Mouse (Mus musculus) forebrain, postnatal 0 days (tissue): ENCODE results near the gene H2-M5. TPM values are rescaled to one million over a fixed set of nuclear protein-coding genes. Genes with fewer than 3 reads are reported as not detected.
A peak's percentile ranks its signal among the peaks of the same experiment; 100 is the strongest.

Experiments
- ATAC-seq: fragments of 200-750 bp; cut with Nextera tagmentation; 2 replicates; pipeline ENCODE4 v1.8.0; 2017; ENCODE audit warnings: mild to moderate bottlenecking, moderate library complexity
- DNase-seq: peaks from one replicate; pipeline ENCODE4 v3.0.0-alpha.2; 2015
- H3K27ac ChIP-seq: fragments of 300-500 bp; sonication (generic); 2 replicates; pipeline ENCODE4 v1.5.1; 2014; ENCODE audit warnings: low read depth, mild to moderate bottlenecking, antibody characterized with exemption, low read length, moderate library complexity, mixed read lengths
- H3K27me3 ChIP-seq: fragments of 300-500 bp; sonication (generic); 2 replicates; pipeline ENCODE4 v1.6.1; 2014; ENCODE audit warnings: mild to moderate bottlenecking, low read length, mixed read lengths; ENCODE audit not compliant: insufficient read depth
- H3K36me3 ChIP-seq: fragments of 300-500 bp; sonication (generic); 2 replicates; pipeline ENCODE4 v1.6.1; 2014; ENCODE audit warnings: mild to moderate bottlenecking, moderate library complexity; ENCODE audit not compliant: insufficient read depth
- H3K4me1 ChIP-seq: fragments of 300-500 bp; sonication (generic); 2 replicates; pipeline ENCODE4 v1.6.1; 2014; ENCODE audit warnings: antibody characterized with exemption; ENCODE audit not compliant: insufficient read depth
- H3K4me2 ChIP-seq: fragments of 300-500 bp; sonication (generic); 2 replicates; pipeline ENCODE4 v1.6.1; 2014; ENCODE audit warnings: low read depth, mild to moderate bottlenecking, moderate library complexity
- H3K4me3 ChIP-seq: fragments of 300-500 bp; sonication (generic); 2 replicates; pipeline ENCODE4 v1.5.1; 2014; ENCODE audit warnings: low read depth, low read length, mixed read lengths
- H3K9ac ChIP-seq: fragments of 300-500 bp; sonication (generic); 2 replicates; pipeline ENCODE4 v1.6.1; 2014; ENCODE audit warnings: mild to moderate bottlenecking
- H3K9me3 ChIP-seq: fragments of 300-500 bp; sonication (generic); 2 replicates; pipeline ENCODE4 v1.6.1; 2016; ENCODE audit warnings: low read length
- CTCF ChIP-seq: sonication (generic); IDR thresholded peaks from 2 replicates; pipeline ENCODE4 v1.5.1; 2016; ENCODE audit warnings: antibody characterized with exemption, control low read depth, low read depth
- WGBS: fragments of 180-500 bp; shearing (Covaris S2); extraction: QIAGEN DNeasy Blood & Tissue Kit; methylation state at CpG from one replicate; pipeline ENCODE4 v1.1.7; 2014; 5-methylcytosine and 5-hydroxymethylcytosine counted together
- polyA plus RNA-seq: library from polyadenylated mRNA; unstranded; fragments of >200 nt; fragmentation: Nextera tagmentation; extraction: Ambion mirVana; gene quantifications from 2 replicates; pipeline ENCODE4 v1.2.1, GENCODE M21; 2015
- total RNA-seq: library from RNA; depleted of rRNA; stranded (reverse); fragments of >200 nt; gene quantifications from 2 replicates; pipeline ENCODE4 v1.2.3, GENCODE M21; 2014

Gene H2-M5
- total and polyA plus RNA-seq, 2 experiments from 2014 or later: 1.5 to 4.2 TPM

- Histone ChIP-seq H3K27me3 (0 out of 2 replicates have a peak, but pooled peaks cover 4% of the 10 kb centered on the region), H3K27ac (no peak overlapping the region), H3K36me3 (peaks cover 11% of the 10 kb centered on the region), H3K4me2 (no peak overlapping the region), H3K9ac (no peak overlapping the region), H3K9me3 (no peaks in the 10 kb centered on the region), H3K4me3 (no peak overlapping the region), H3K4me1 (peaks cover 7% of the 10 kb centered on the region; the same call in 1 of the 2 replicates)
- DNase-seq (no peak), ATAC-seq (no peak)
- TF ChIP-seq CTCF: no peak
- WGBS: 100% methylated on average over 1 of the region's 1 CpGs
Measured at GRCm38 (mm10) chr17:36948286-36948685, 41.1 kb downstream of the H2-M5 start.

GRCm38 (mm10) chr17:36947051-36947819, 42.1 kb downstream of the H2-M5 start:
- H3K4me2 ChIP-seq: peak overlapping the region; percentile 96
- H3K4me1 ChIP-seq: peaks cover 7% of the 10 kb centered on the region; the same call in 1 of the 2 replicates
- peak overlapping the region; percentile 55 for H3K4me3 ChIP-seq
- ATAC-seq: peak; percentile 53
- H3K9me3 ChIP-seq: no peaks in the 10 kb centered on the region
- peak overlapping the region; percentile 80 for H3K9ac ChIP-seq
- H3K27me3 ChIP-seq: peaks cover 13% of the 10 kb centered on the region
- H3K36me3 ChIP-seq: peaks cover 11% of the 10 kb centered on the region
- peak; percentile 65 for TF ChIP-seq CTCF
- peak overlapping the region; percentile 76 for H3K27ac ChIP-seq
- DNase-seq: peak; percentile 74
- WGBS: 1% methylated on average over 62 of the region's 62 CpGs

GRCm38 (mm10) chr17:36944121-36944775, 45.1 kb downstream of the H2-M5 start:
- peak; percentile 33; the same call in 1 of the 2 replicates for TF ChIP-seq CTCF
- Histone ChIP-seq H3K27me3 (peaks cover 13% of the 10 kb centered on the region), H3K36me3 (peaks cover 7% of the 10 kb centered on the region), H3K27ac (no peak overlapping the region), H3K9ac (no peak overlapping the region), H3K4me2 (0 out of 2 replicates have a peak overlapping the region, but pooled peaks have one; percentile 61), H3K9me3 (no peaks in the 10 kb centered on the region), H3K4me3 (no peak overlapping the region), H3K4me1 (no peaks in the 10 kb centered on the region; the same call in 1 of the 2 replicates)
- WGBS: 22% methylated on average over 9 of the region's 9 CpGs
- ATAC-seq (no peak), DNase-seq (no peak)

GRCm38 (mm10) chr17:36943691-36944090, 45.6 kb downstream of the H2-M5 start:
- no peak overlapping the region for H3K9ac ChIP-seq
- 25% methylated on average over 5 of the region's 5 CpGs for WGBS
- no peak for TF ChIP-seq CTCF
- ATAC-seq (no peak), DNase-seq (no peak)
- peak overlapping the region; percentile 36 for H3K4me3 ChIP-seq
- H3K27ac ChIP-seq: no peak overlapping the region
- peaks cover 2% of the 10 kb centered on the region for H3K36me3 ChIP-seq
- H3K4me1 ChIP-seq: no peaks in the 10 kb centered on the region; the same call in 1 of the 2 replicates
- peaks cover 13% of the 10 kb centered on the region for H3K27me3 ChIP-seq
- H3K4me2 ChIP-seq: peak overlapping the region; percentile 61; the same call in 1 of the 2 replicates
- H3K9me3 ChIP-seq: no peaks in the 10 kb centered on the region

- WGBS: 4% methylated on average over 58 of the region's 59 CpGs
- H3K4me2 ChIP-seq: peak within 1 kb of the TSS; percentile 61
- H3K27me3 ChIP-seq: peaks cover 13% of the 10 kb centered on the region
- H3K9me3 ChIP-seq: no peaks in the 10 kb centered on the region
- no peaks in the 10 kb centered on the region for H3K36me3 ChIP-seq
- peak within 1 kb of the TSS; percentile 36 for H3K4me3 ChIP-seq
- no peaks in the 10 kb centered on the region; the same call in 1 of the 2 replicates for H3K4me1 ChIP-seq
- no peak within 1 kb of the TSS for H3K27ac ChIP-seq
- DNase-seq (no peak), ATAC-seq (no peak)
- TF ChIP-seq CTCF: no peak
- H3K9ac ChIP-seq: peak within 1 kb of the TSS; percentile 45
Measured at GRCm38 (mm10) chr17:36942791-36943471, 46.4 kb downstream of the H2-M5 start, which contains the start of gene Rnf39. Rnf39 (plus strand) TSS chr17:36942918.

GRCm38 (mm10) chr17:36942391-36942790, 46.9 kb downstream of the H2-M5 start:
- DNase-seq: no peak
- Histone ChIP-seq H3K9me3 (no peaks in the 10 kb centered on the region), H3K9ac (0 out of 2 replicates have a peak overlapping the region, but pooled peaks have one; percentile 45), H3K36me3 (no peaks in the 10 kb centered on the region), H3K4me2 (peak overlapping the region; percentile 61; the same call in 1 of the 2 replicates), H3K4me1 (no peaks in the 10 kb centered on the region; the same call in 1 of the 2 replicates), H3K4me3 (no peak overlapping the region; the same call in 1 of the 2 replicates), H3K27me3 (peaks cover 13% of the 10 kb centered on the region), H3K27ac (no peak overlapping the region)
- TF ChIP-seq CTCF: no peak
- 40% methylated on average over 10 of the region's 10 CpGs for WGBS
- no peak for ATAC-seq
